Mouse (Mus musculus): ENCODE results near the gene Slc25a27. TPM values are rescaled to one million over a fixed set of nuclear protein-coding genes. Genes with fewer than 3 reads are reported as not detected.

The Slc25a27 gene
- 5.3 and 6.6 TPM in 2 replicates for polyA plus RNA-seq (2015; fragmentation: Nextera tagmentation; extraction: Ambion mirVana)

GRCm38 (mm10) chr17:43666576-43667289 lies at the start of gene Slc25a27:
TSS of gene Slc25a27 (minus strand) at chr17:43667214.

GRCm38 (mm10) chr17:43667290-43667843 lies 353 bp upstream of the Slc25a27 start, which contains the start of gene Cyp39a1:
TSS of gene Cyp39a1 (plus strand) at chr17:43667425.

GRCm38 (mm10) chr17:43629496-43630426 lies 37.3 kb downstream of the Slc25a27 start, which contains the start of gene Tdrd6:
TSS of gene Tdrd6 (minus strand) at chr17:43630299.

Other genes starting within 250 kb of the Slc25a27 start
- not detected in 2 replicates for gene Mep1a, start 164.4 kb downstream of the Slc25a27 start, polyA plus RNA-seq (2015; fragmentation: Nextera tagmentation; extraction: Ambion mirVana)
- 0.12 and 0.19 TPM in 2 replicates for gene Ankrd66, start 123.6 kb downstream of the Slc25a27 start, polyA plus RNA-seq (2015; fragmentation: Nextera tagmentation; extraction: Ambion mirVana)
- gene Pla2g7, start 99.1 kb downstream of the Slc25a27 start, polyA plus RNA-seq (2015; fragmentation: Nextera tagmentation; extraction: Ambion mirVana) = 18.8 and 32.2 TPM in 2 replicates
- gene Tdrd6, start 36.9 kb downstream of the Slc25a27 start, polyA plus RNA-seq (2015; fragmentation: Nextera tagmentation; extraction: Ambion mirVana) = 0.23 TPM in 1 of 2 replicates, not detected in the other
- gene Cyp39a1, start 211 bp upstream of the Slc25a27 start, polyA plus RNA-seq (2015; fragmentation: Nextera tagmentation; extraction: Ambion mirVana) = 9.2 and 10.2 TPM in 2 replicates
- gene Rcan2, start 134.1 kb upstream of the Slc25a27 start, polyA plus RNA-seq (2015; fragmentation: Nextera tagmentation; extraction: Ambion mirVana) = 3.9 and 7.0 TPM in 2 replicates

All from urinary bladder, postnatal 0 days (tissue).